Mouse (Mus musculus) kidney, embryonic 15.5 days (tissue): ENCODE data around the gene Pax5. TPM values are rescaled to one million over a fixed set of nuclear protein-coding genes. Genes with fewer than 3 reads are reported as not detected.

Experiments used
- ATAC-seq: fragments of 200-750 bp; cut with Nextera tagmentation; replicated peaks from 2 replicates; pipeline ENCODE4 v1.8.0; 2017; ENCODE audit warnings: moderate TSS enrichment; ENCODE audit not compliant: low FRiP score
- H3K27ac ChIP-seq: fragments of 300-500 bp; sonication (generic); 2 replicates; pipeline ENCODE4 v1.5.1; 2015; ENCODE audit warnings: mild to moderate bottlenecking, inconsistent platforms
- H3K27me3 ChIP-seq: fragments of 300-500 bp; sonication (generic); 2 replicates; pipeline ENCODE4 v1.6.1; 2015; ENCODE audit warnings: inconsistent platforms
- H3K36me3 ChIP-seq: fragments of 300-500 bp; sonication (generic); 2 replicates; pipeline ENCODE4 v1.6.1; 2015; ENCODE audit warnings: inconsistent platforms
- H3K4me1 ChIP-seq: fragments of 300-500 bp; sonication (generic); 2 replicates; pipeline ENCODE4 v1.6.1; 2015; ENCODE audit warnings: inconsistent platforms
- H3K4me2 ChIP-seq: fragments of 300-500 bp; sonication (generic); 2 replicates; pipeline ENCODE4 v1.6.1; 2015; ENCODE audit warnings: moderate library complexity, mild to moderate bottlenecking, inconsistent platforms
- H3K4me3 ChIP-seq: fragments of 300-500 bp; sonication (generic); replicated peaks from 2 replicates; pipeline ENCODE4 v1.5.1; 2015; ENCODE audit warnings: mild to moderate bottlenecking, inconsistent platforms
- H3K9ac ChIP-seq: fragments of 300-500 bp; sonication (generic); 2 replicates; pipeline ENCODE4 v1.6.1; 2015; ENCODE audit warnings: mild to moderate bottlenecking, inconsistent platforms
- H3K9me3 ChIP-seq: fragments of 300-500 bp; sonication (generic); replicated peaks from 2 replicates; pipeline ENCODE4 v1.6.1; 2016; ENCODE audit warnings: inconsistent platforms
- WGBS: fragments of 180-500 bp; shearing (Covaris S2); methylation state at CpG from one replicate; pipeline ENCODE4 v1.1.7; 2015; ENCODE audit warnings: mixed read lengths; 5-methylcytosine and 5-hydroxymethylcytosine counted together
- polyA plus RNA-seq: library from polyadenylated mRNA; unstranded; fragments of >200 nt; fragmentation: Nextera tagmentation; extraction: Ambion mirVana; gene quantifications from 2 replicates; pipeline ENCODE4 v1.2.1, GENCODE M21; 2015

Pax5 gene
- polyA plus RNA-seq, 1 experiment from 2014 or later = 0.01 TPM

- WGBS = 2% methylated on average over 19 of the region's 19 CpGs
- ATAC-seq = no peak
- no peaks in the 10 kb centered on the region for H3K9me3 ChIP-seq
- H3K27ac ChIP-seq = no peak overlapping the region
- H3K4me2 ChIP-seq = no peak overlapping the region
- H3K27me3 ChIP-seq = peaks cover 95% of the 10 kb centered on the region
- peaks cover 25% of the 10 kb centered on the region for H3K4me1 ChIP-seq
- no peak overlapping the region for H3K4me3 ChIP-seq
- H3K36me3 ChIP-seq = no peaks in the 10 kb centered on the region
- H3K9ac ChIP-seq = no peak overlapping the region
These were observed 3.3 kb upstream of the Pax5 start for GRCm38 (mm10) chr4:44713554-44714051.

GRCm38 (mm10) chr4:44712786-44713553 is 2.7 kb upstream of the Pax5 start:
- Histone ChIP-seq H3K4me1 (peaks cover 25% of the 10 kb centered on the region), H3K4me3 (no peak overlapping the region), H3K27me3 (peaks cover 95% of the 10 kb centered on the region), H3K36me3 (no peaks in the 10 kb centered on the region), H3K9ac (no peak overlapping the region), H3K4me2 (peak overlapping the region; percentile 4; the same call in 1 of the 2 replicates), H3K27ac (no peak overlapping the region), H3K9me3 (no peaks in the 10 kb centered on the region)
- 1% methylated on average over 50 of the region's 50 CpGs for WGBS
- no peak for ATAC-seq

- H3K9me3 ChIP-seq = no peaks in the 10 kb centered on the region
- peak overlapping the region; percentile 20; the same call in 1 of the 2 replicates for H3K4me3 ChIP-seq
- under 1% methylated on average over 25 of the region's 25 CpGs for WGBS
- no peaks in the 10 kb centered on the region for H3K36me3 ChIP-seq
- no peak overlapping the region for H3K9ac ChIP-seq
- peaks cover 95% of the 10 kb centered on the region for H3K27me3 ChIP-seq
- ATAC-seq = no peak
- no peak overlapping the region for H3K27ac ChIP-seq
- peak overlapping the region; percentile 28 for H3K4me2 ChIP-seq
- H3K4me1 ChIP-seq = peaks cover 25% of the 10 kb centered on the region
These were observed 1.9 kb upstream of the Pax5 start for GRCm38 (mm10) chr4:44712051-44712700.

GRCm38 (mm10) chr4:44711136-44711900 is 1.0 kb upstream of the Pax5 start:
- no peak overlapping the region for H3K9ac ChIP-seq
- H3K36me3 ChIP-seq = no peaks in the 10 kb centered on the region
- WGBS = under 1% methylated on average over 25 of the region's 25 CpGs
- no peak overlapping the region for H3K27ac ChIP-seq
- no peak overlapping the region; the same call in 1 of the 2 replicates for H3K4me2 ChIP-seq
- H3K4me1 ChIP-seq = peaks cover 25% of the 10 kb centered on the region
- no peak overlapping the region for H3K4me3 ChIP-seq
- no peak for ATAC-seq
- peaks cover 95% of the 10 kb centered on the region for H3K27me3 ChIP-seq
- H3K9me3 ChIP-seq = no peaks in the 10 kb centered on the region

GRCm38 (mm10) chr4:44710701-44711097 is 412 bp upstream of the Pax5 start:
- peaks cover 99% of the 10 kb centered on the region for H3K27me3 ChIP-seq
- H3K9ac ChIP-seq = no peak overlapping the region
- peak overlapping the region; percentile 19 for H3K4me3 ChIP-seq
- ATAC-seq = no peak
- H3K36me3 ChIP-seq = no peaks in the 10 kb centered on the region
- no peak overlapping the region for H3K27ac ChIP-seq
- under 1% methylated on average over 30 of the region's 30 CpGs for WGBS
- H3K4me2 ChIP-seq = peak overlapping the region; percentile 24; the same call in 1 of the 2 replicates
- H3K4me1 ChIP-seq = peaks cover 25% of the 10 kb centered on the region
- no peaks in the 10 kb centered on the region for H3K9me3 ChIP-seq

GRCm38 (mm10) chr4:44709091-44709695 is 1.1 kb downstream of the Pax5 start:
- Histone ChIP-seq H3K4me2 (no peak overlapping the region), H3K9ac (no peak overlapping the region), H3K9me3 (no peaks in the 10 kb centered on the region), H3K27ac (no peak overlapping the region), H3K36me3 (no peaks in the 10 kb centered on the region), H3K4me3 (no peak overlapping the region), H3K27me3 (peaks cover 99% of the 10 kb centered on the region), H3K4me1 (peaks cover 32% of the 10 kb centered on the region)
- ATAC-seq = no peak

- H3K4me2 ChIP-seq = no peak overlapping the region
- peaks cover 32% of the 10 kb centered on the region for H3K4me1 ChIP-seq
- H3K36me3 ChIP-seq = no peaks in the 10 kb centered on the region
- no peak overlapping the region for H3K27ac ChIP-seq
- 34% methylated on average over 8 of the region's 8 CpGs for WGBS
- H3K9me3 ChIP-seq = no peaks in the 10 kb centered on the region
- H3K4me3 ChIP-seq = no peak overlapping the region
- no peak overlapping the region for H3K9ac ChIP-seq
- peaks cover 99% of the 10 kb centered on the region for H3K27me3 ChIP-seq
- no peak for ATAC-seq
These were observed 2.0 kb downstream of the Pax5 start for GRCm38 (mm10) chr4:44708311-44708710.

GRCm38 (mm10) chr4:44706865-44707264 is 3.4 kb downstream of the Pax5 start:
- WGBS = 21% methylated on average over 1 of the region's 1 CpGs
- Histone ChIP-seq H3K27me3 (peaks cover 99% of the 10 kb centered on the region), H3K9ac (no peak overlapping the region), H3K36me3 (no peaks in the 10 kb centered on the region), H3K27ac (no peak overlapping the region), H3K4me1 (peaks cover 29% of the 10 kb centered on the region), H3K4me2 (no peak overlapping the region), H3K9me3 (no peaks in the 10 kb centered on the region), H3K4me3 (no peak overlapping the region)
- no peak for ATAC-seq

GRCm38 (mm10) chr4:44705967-44706366 is 4.3 kb downstream of the Pax5 start:
- Histone ChIP-seq H3K4me3 (no peak overlapping the region), H3K27ac (no peak overlapping the region), H3K9me3 (no peaks in the 10 kb centered on the region), H3K36me3 (no peaks in the 10 kb centered on the region), H3K27me3 (peaks cover 99% of the 10 kb centered on the region), H3K4me2 (no peak overlapping the region), H3K4me1 (peaks cover 29% of the 10 kb centered on the region), H3K9ac (no peak overlapping the region)
- ATAC-seq = no peak
- 3% methylated on average over 7 of the region's 7 CpGs for WGBS

- no peaks in the 10 kb centered on the region for H3K9me3 ChIP-seq
- H3K4me2 ChIP-seq = no peak overlapping the region
- H3K9ac ChIP-seq = no peak overlapping the region
- WGBS = under 1% methylated on average over 3 of the region's 3 CpGs
- peaks cover 100% of the 10 kb centered on the region for H3K27me3 ChIP-seq
- peaks cover 25% of the 10 kb centered on the region for H3K4me1 ChIP-seq
- H3K36me3 ChIP-seq = no peaks in the 10 kb centered on the region
- H3K4me3 ChIP-seq = no peak overlapping the region
- H3K27ac ChIP-seq = no peak overlapping the region
- no peak for ATAC-seq
These were observed 5.1 kb downstream of the Pax5 start for GRCm38 (mm10) chr4:44705151-44705550.

- under 1% methylated on average over 38 of the region's 38 CpGs for WGBS
- Histone ChIP-seq H3K4me3 (peak overlapping the region; percentile 43), H3K9me3 (no peaks in the 10 kb centered on the region), H3K36me3 (no peaks in the 10 kb centered on the region), H3K4me2 (peak overlapping the region; percentile 73), H3K27me3 (peaks cover 100% of the 10 kb centered on the region), H3K9ac (no peak overlapping the region), H3K4me1 (peaks cover 25% of the 10 kb centered on the region), H3K27ac (no peak overlapping the region)
- ATAC-seq = peak; percentile 99
These were observed 5.9 kb downstream of the Pax5 start for GRCm38 (mm10) chr4:44704369-44704745.
